Mouse (Mus musculus): ENCODE results near the gene Myo19. TPM values are rescaled to one million over a fixed set of nuclear protein-coding genes. Genes with fewer than 3 reads are reported as not detected.

The Myo19 gene
- polyA plus RNA-seq, 1 experiment from 2014 or later = 1.8 TPM

- Histone ChIP-seq H3K9ac (replicated peaks) (peak within 1 kb of the TSS; percentile 84), H3K4me3 (ENCODE audit: low read depth, low read length) (peak within 1 kb of the TSS; percentile 85), H3K4me2 (ENCODE audit: low read depth, low read length) (peak within 1 kb of the TSS; percentile 89), H3K36me3 (replicated peaks; ENCODE audit: insufficient read depth, low read length) (peaks cover 14% of the 10 kb centered on the region), H3K4me1 (ENCODE audit: insufficient read depth) (peaks cover 16% of the 10 kb centered on the region), H3K27ac (ENCODE audit: low read depth) (0 out of 2 replicates have a peak within 1 kb of the TSS, but pooled peaks have one; percentile 35), H3K9me3 (ENCODE audit: low read length) (no peaks in the 10 kb centered on the region), H3K27me3 (ENCODE audit: insufficient read depth, low read length) (no peaks in the 10 kb centered on the region)
- ATAC-seq (peak; percentile 91), DNase-seq (peak; percentile 81)
- TF ChIP-seq EP300 (IDR thresholded peaks at IDR 0.05; ENCODE audit: low read depth) (no peak; the same call in 1 of the 2 replicates), CTCF (IDR thresholded peaks at IDR 0.05; ENCODE audit: low read depth) (no peak; the same call in 1 of the 2 replicates)
- WGBS (ENCODE audit: insufficient replicate concordance) = 5% methylated on average over 31 of the region's 34 CpGs
Observed at GRCm38 (mm10) chr11:84916053-84916702, 36.2 kb downstream of the Myo19 start, which contains the start of gene Znhit3. Gene Znhit3, minus strand, starts transcription at chr11:84916366.

GRCm38 (mm10) chr11:84916703-84917300, 36.9 kb downstream of the Myo19 start:
- ATAC-seq (no peak), DNase-seq (no peak)
- peaks cover 10% of the 10 kb centered on the region for H3K36me3 ChIP-seq (replicated peaks; ENCODE audit: insufficient read depth, low read length)
- TF ChIP-seq EP300 (IDR thresholded peaks at IDR 0.05; ENCODE audit: low read depth) = no peak
- TF ChIP-seq CTCF (IDR thresholded peaks at IDR 0.05; ENCODE audit: low read depth) = no peak
- 53% methylated on average over 7 of the region's 7 CpGs for WGBS (ENCODE audit: insufficient replicate concordance)
- H3K27ac ChIP-seq (ENCODE audit: low read depth) = no peak overlapping the region
- H3K27me3 ChIP-seq (ENCODE audit: insufficient read depth, low read length) = no peaks in the 10 kb centered on the region
- peak overlapping the region; percentile 89 for H3K4me2 ChIP-seq (ENCODE audit: low read depth, low read length)
- peaks cover 16% of the 10 kb centered on the region for H3K4me1 ChIP-seq (ENCODE audit: insufficient read depth)
- H3K9me3 ChIP-seq (ENCODE audit: low read length) = no peaks in the 10 kb centered on the region
- peak overlapping the region; percentile 85 for H3K4me3 ChIP-seq (ENCODE audit: low read depth, low read length)
- H3K9ac ChIP-seq (replicated peaks) = 0 out of 2 replicates have a peak overlapping the region, but pooled peaks have one; percentile 84

- TF ChIP-seq EP300 (IDR thresholded peaks at IDR 0.05; ENCODE audit: low read depth) (no peak), CTCF (IDR thresholded peaks at IDR 0.05; ENCODE audit: low read depth) (peak; percentile 97)
- peak overlapping the region; percentile 58 for H3K4me2 ChIP-seq (ENCODE audit: low read depth, low read length)
- no peak overlapping the region for H3K27ac ChIP-seq (ENCODE audit: low read depth)
- H3K9me3 ChIP-seq (ENCODE audit: low read length) = no peaks in the 10 kb centered on the region
- ATAC-seq = peak; percentile 78
- 7% methylated on average over 16 of the region's 16 CpGs for WGBS (ENCODE audit: insufficient replicate concordance)
- no peak overlapping the region for H3K9ac ChIP-seq (replicated peaks)
- DNase-seq = peak; percentile 93
- H3K36me3 ChIP-seq (replicated peaks; ENCODE audit: insufficient read depth, low read length) = peaks cover 3% of the 10 kb centered on the region; the same call in 1 of the 2 replicates
- H3K27me3 ChIP-seq (ENCODE audit: insufficient read depth, low read length) = no peaks in the 10 kb centered on the region
- no peak overlapping the region for H3K4me3 ChIP-seq (ENCODE audit: low read depth, low read length)
- peaks cover 16% of the 10 kb centered on the region for H3K4me1 ChIP-seq (ENCODE audit: insufficient read depth)
Observed at GRCm38 (mm10) chr11:84918425-84918824, 38.5 kb downstream of the Myo19 start.

- ATAC-seq (0 out of 2 replicates have a peak, but pooled peaks have one; percentile 18), DNase-seq (peak; percentile 61)
- 36% methylated on average over 3 of the region's 3 CpGs for WGBS (ENCODE audit: insufficient replicate concordance)
- no peaks in the 10 kb centered on the region for H3K9me3 ChIP-seq (ENCODE audit: low read length)
- H3K4me1 ChIP-seq (ENCODE audit: insufficient read depth) = peaks cover 16% of the 10 kb centered on the region
- H3K9ac ChIP-seq (replicated peaks) = no peak overlapping the region
- TF ChIP-seq EP300 (IDR thresholded peaks at IDR 0.05; ENCODE audit: low read depth) (no peak), CTCF (IDR thresholded peaks at IDR 0.05; ENCODE audit: low read depth) (peak; percentile 70)
- H3K4me3 ChIP-seq (ENCODE audit: low read depth, low read length) = no peak overlapping the region
- H3K27me3 ChIP-seq (ENCODE audit: insufficient read depth, low read length) = no peaks in the 10 kb centered on the region
- no peaks in the 10 kb centered on the region for H3K36me3 ChIP-seq (replicated peaks; ENCODE audit: insufficient read depth, low read length)
- H3K4me2 ChIP-seq (ENCODE audit: low read depth, low read length) = no peak overlapping the region
- no peak overlapping the region for H3K27ac ChIP-seq (ENCODE audit: low read depth)
Observed at GRCm38 (mm10) chr11:84919276-84919675, 39.3 kb downstream of the Myo19 start.

- Histone ChIP-seq H3K4me2 (ENCODE audit: low read depth, low read length) (no peak overlapping the region), H3K27me3 (ENCODE audit: insufficient read depth, low read length) (no peaks in the 10 kb centered on the region), H3K27ac (ENCODE audit: low read depth) (no peak overlapping the region), H3K9ac (replicated peaks) (no peak overlapping the region), H3K4me1 (ENCODE audit: insufficient read depth) (peaks cover 12% of the 10 kb centered on the region), H3K9me3 (ENCODE audit: low read length) (no peaks in the 10 kb centered on the region), H3K4me3 (ENCODE audit: low read depth, low read length) (no peak overlapping the region), H3K36me3 (replicated peaks; ENCODE audit: insufficient read depth, low read length) (no peaks in the 10 kb centered on the region)
- ATAC-seq (no peak), DNase-seq (no peak)
- WGBS (ENCODE audit: insufficient replicate concordance) = 55% methylated on average over 7 of the region's 7 CpGs
- no peak for TF ChIP-seq CTCF (IDR thresholded peaks at IDR 0.05; ENCODE audit: low read depth)
- TF ChIP-seq EP300 (IDR thresholded peaks at IDR 0.05; ENCODE audit: low read depth) = no peak
Observed at GRCm38 (mm10) chr11:84919951-84920350, 40.0 kb downstream of the Myo19 start.

GRCm38 (mm10) chr11:84920981-84921380, 41.0 kb downstream of the Myo19 start:
- no peaks in the 10 kb centered on the region for H3K36me3 ChIP-seq (replicated peaks; ENCODE audit: insufficient read depth, low read length)
- peaks cover 7% of the 10 kb centered on the region; the same call in 1 of the 2 replicates for H3K4me1 ChIP-seq (ENCODE audit: insufficient read depth)
- no peak overlapping the region for H3K27ac ChIP-seq (ENCODE audit: low read depth)
- no peaks in the 10 kb centered on the region for H3K27me3 ChIP-seq (ENCODE audit: insufficient read depth, low read length)
- no peak overlapping the region for H3K9ac ChIP-seq (replicated peaks)
- no peak overlapping the region for H3K4me3 ChIP-seq (ENCODE audit: low read depth, low read length)
- H3K9me3 ChIP-seq (ENCODE audit: low read length) = no peaks in the 10 kb centered on the region
- TF ChIP-seq CTCF (IDR thresholded peaks at IDR 0.05; ENCODE audit: low read depth) (no peak), EP300 (IDR thresholded peaks at IDR 0.05; ENCODE audit: low read depth) (no peak)
- ATAC-seq (no peak), DNase-seq (no peak)
- H3K4me2 ChIP-seq (ENCODE audit: low read depth, low read length) = no peak overlapping the region
- WGBS (ENCODE audit: insufficient replicate concordance) = 80% methylated on average over 8 of the region's 8 CpGs
